Mouse (Mus musculus) gastrocnemius, postnatal 10 days (tissue): ENCODE results near the gene Cnr2. TPM values are rescaled to one million over a fixed set of nuclear protein-coding genes. Genes with fewer than 3 reads are reported as not detected.

Source experiments
- DNase-seq: peaks from one replicate; pipeline ENCODE4 v3.0.0; 2021; ENCODE audit warnings: mixed read lengths
- total RNA-seq, 2 experiments: library from RNA; stranded (reverse); gene quantifications; 2 replicates each; pipeline ENCODE4 v1.2.3; 2021

Gene Cnr2
- total RNA-seq, 2 experiments from 2014 or later = 0.75 to 0.95 TPM

DNA sequence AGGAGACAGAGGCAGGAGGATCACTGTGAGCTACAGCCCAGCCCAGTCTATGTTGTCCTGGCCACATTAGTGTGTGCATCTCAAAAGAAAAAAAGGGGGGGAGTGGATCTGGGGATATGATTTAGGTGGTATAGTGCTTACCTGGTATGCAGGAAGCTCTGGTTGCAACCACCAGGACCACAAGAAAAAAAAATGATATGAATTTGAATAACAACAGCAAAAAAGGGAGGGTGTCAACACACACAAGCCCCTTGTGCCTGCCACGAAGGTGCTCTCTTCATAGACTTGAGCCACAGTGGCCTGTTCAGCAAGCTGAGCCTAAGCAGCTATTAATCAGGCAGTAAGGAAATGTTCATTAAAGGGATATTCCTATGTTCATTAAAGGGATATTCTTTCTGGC, 9.6 kb downstream of the Cnr2 start:
- DNase-seq = no peak

GRCm38 (mm10) chr4:135906633-135907032, 11.4 kb downstream of the Cnr2 start:
- DNase-seq = no peak

- no peak for DNase-seq
Measured at GRCm38 (mm10) chr4:135909326-135910066, 14.3 kb downstream of the Cnr2 start.

- no peak for DNase-seq
Measured at GRCm38 (mm10) chr4:135911531-135911930, 16.3 kb downstream of the Cnr2 start.

GRCm38 (mm10) chr4:135912164-135912563, 17.0 kb downstream of the Cnr2 start:
- no peak for DNase-seq

DNA sequence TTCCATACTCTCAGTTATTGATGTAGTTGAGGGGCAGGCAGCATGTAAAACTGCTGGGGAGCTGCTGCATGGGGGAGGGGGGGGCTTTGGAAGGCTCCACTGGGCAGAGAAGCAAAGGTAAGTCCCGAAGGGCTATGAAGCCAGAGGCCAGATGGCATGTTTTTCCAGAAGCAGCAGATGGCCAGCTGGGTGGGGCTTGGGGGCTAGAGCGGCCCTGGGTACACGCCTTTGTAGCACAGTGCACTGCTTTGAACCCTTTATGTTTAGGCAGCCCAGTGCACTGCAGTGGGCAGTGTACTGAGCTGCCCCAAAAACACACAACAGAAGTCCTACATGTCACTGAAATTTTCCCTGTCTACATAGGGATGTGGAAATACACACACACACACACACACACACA, 17.6 kb downstream of the Cnr2 start:
- DNase-seq = no peak

DNA sequence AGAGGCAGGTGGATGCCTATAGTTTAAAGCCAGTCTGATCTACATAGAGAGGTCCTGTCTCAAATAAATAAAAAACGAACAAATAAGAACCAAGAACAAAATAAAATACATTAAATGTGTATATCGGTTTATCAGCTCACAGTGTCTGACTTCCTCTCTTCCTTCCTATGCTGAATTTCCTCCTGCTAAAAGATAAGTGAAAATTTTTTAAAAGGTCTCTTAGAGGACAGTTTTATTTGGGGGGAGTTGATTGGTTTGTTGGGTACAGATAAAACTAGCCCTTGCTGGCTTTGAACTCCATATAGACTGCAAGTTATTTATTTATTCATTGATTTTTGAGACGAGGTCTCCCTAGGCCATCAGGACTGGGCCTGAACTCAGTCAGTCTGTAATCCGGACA, 18.2 kb downstream of the Cnr2 start:
- DNase-seq = no peak

- no peak for DNase-seq
Measured at GRCm38 (mm10) chr4:135918635-135919279, 23.6 kb downstream of the Cnr2 start.

DNA sequence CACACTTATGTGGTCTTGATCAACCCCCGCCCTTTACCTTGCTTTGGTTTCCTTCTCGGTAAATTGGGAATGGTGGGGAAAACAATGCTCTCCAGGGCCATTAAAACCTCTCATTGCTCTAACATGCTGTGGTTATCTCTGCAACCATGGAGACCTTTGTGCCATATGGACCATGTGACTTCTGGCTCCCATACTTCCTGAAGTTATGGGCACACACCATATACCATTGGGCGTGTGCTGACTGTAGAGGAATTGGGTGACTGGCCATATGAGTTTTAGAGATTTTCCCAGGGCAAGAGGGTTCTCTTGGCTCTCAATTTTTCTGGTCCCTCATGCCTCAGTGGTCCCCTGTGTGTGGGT, 24.1 kb downstream of the Cnr2 start:
- no peak for DNase-seq

GRCm38 (mm10) chr4:135920304-135921241, 25.4 kb downstream of the Cnr2 start, which contains the start of gene Fuca1:
TSS of gene Fuca1 (plus strand) at chr4:135920735.
- DNase-seq = peak; percentile 93

DNA sequence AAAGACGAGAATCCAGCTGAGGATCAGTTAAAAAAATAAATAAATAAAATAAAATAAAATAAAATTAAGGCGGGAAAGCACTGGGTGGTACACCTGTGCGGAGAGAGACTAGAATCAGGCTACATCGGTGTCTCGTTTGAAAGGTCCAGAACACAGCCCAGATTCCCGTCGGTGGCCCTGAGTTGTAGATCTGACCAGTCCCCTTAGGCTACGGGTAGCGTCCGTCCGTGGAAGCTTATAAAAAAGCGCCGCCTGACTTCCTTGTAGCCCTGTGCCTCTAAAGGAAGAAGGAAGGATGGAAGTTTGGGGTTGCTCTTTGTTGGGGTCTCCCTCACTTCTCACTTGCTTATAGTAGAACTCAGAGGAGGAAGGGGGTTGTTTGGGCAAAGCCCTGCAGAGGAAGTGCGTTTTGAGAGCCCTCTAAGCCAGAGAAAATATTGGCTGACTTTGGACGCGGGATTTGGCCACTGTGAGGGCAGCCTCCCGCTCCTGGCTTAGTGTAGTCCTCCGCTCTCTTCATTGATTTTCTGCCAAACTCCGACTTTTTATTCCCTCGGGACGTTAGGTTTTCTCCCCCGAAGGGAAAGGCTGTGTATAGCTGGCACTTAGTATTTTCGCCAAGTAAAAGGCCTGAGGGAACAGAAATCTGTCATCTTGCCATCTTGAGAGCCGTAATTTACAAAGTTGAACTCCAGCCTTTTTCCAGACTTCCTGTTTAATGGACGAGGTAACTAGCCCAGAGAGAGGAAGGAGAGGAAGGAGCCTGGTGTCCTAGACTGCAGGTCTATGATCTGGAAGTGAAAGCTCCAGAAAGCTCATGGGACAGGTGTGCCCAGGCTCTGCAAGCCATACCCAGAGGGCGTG, 26.3 kb downstream of the Cnr2 start:
- no peak for DNase-seq

- DNase-seq = no peak
Measured at GRCm38 (mm10) chr4:135922190-135922589, 27.0 kb downstream of the Cnr2 start.

- DNase-seq = no peak
Measured at GRCm38 (mm10) chr4:135924418-135924817, 29.2 kb downstream of the Cnr2 start.

GRCm38 (mm10) chr4:135925341-135925740, 30.1 kb downstream of the Cnr2 start:
- DNase-seq = no peak

- DNase-seq = no peak
Measured at GRCm38 (mm10) chr4:135926195-135926808, 31.1 kb downstream of the Cnr2 start.

- DNase-seq = no peak
Measured at GRCm38 (mm10) chr4:135926861-135927260, 31.7 kb downstream of the Cnr2 start.

DNA sequence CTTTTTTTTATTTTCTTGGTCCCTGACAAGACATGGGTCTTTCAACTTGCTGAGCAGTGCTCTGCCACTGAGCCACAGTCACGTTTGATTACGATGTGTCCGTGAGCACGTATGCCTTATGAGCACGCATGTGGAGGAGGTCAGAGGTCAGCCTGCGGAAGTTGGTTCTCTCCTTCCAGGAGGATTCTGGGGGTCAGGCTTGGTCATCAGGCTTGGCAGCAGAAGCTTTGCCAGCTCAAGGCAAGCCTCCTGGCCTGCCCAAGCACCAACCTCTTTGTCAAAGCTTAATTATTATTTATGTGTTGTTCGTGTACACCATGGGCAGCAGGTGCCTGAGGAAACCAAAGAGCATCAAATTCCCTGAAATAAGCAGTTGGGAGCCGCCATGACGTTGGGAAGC, 33.2 kb downstream of the Cnr2 start:
- DNase-seq = no peak

- DNase-seq = no peak
Measured at GRCm38 (mm10) chr4:135929405-135929804, 34.2 kb downstream of the Cnr2 start.

DNA sequence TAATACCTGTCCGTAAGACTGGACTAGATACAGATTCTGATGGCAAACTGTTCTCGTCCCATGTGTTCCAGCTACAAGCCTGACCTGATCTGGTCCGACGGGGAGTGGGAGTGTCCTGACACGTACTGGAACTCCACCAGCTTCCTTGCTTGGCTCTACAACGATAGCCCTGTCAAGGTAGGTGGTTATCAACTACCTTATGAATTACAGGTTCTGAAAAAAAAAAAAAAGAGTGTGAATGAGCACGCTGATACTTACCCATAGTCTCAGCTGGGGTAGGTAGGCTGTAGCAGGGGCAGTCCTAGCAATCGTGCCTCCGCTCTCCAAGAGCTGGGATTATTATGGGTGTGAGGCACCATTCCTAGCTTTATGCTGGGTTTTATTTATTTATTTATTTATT, 34.6 kb downstream of the Cnr2 start:
- DNase-seq = no peak

DNA sequence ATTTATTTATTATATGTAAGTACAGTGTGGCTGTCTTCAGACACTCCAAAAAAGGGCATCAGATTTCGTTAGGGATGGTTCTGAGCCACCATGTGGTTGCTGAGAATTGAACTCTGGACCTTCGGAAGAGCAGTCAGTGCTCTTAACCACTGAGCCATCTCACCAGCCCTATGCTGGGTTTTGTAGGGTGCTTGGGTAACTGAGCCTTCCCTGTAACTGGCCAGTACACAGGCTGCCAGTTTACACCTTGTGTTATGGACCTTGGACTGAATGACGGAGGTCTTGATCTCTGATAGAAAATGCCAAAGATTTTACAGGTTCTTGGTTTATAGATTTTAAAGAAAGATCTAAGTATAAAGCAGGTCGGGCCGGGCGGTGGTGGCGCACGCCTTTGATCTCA, 35.0 kb downstream of the Cnr2 start:
- no peak for DNase-seq

- no peak for DNase-seq
Measured at GRCm38 (mm10) chr4:135931832-135932231, 36.6 kb downstream of the Cnr2 start.
